Mouse (Mus musculus) neural tube, embryonic 15.5 days (tissue): ENCODE results near the gene Etv5. TPM values are rescaled to one million over a fixed set of nuclear protein-coding genes. Genes with fewer than 3 reads are reported as not detected.

ENCODE experiments used
- ATAC-seq: fragments of 200-750 bp; cut with Nextera tagmentation; 2 replicates; pipeline ENCODE4 v1.8.0; 2017; ENCODE audit warnings: mild to moderate bottlenecking, moderate TSS enrichment, moderate library complexity; ENCODE audit not compliant: low FRiP score
- H3K27ac ChIP-seq: fragments of 300-500 bp; sonication (generic); replicated peaks from 2 replicates; pipeline ENCODE4 v1.5.1; 2015; ENCODE audit warnings: mild to moderate bottlenecking, inconsistent platforms
- H3K27me3 ChIP-seq: fragments of 300-500 bp; sonication (generic); replicated peaks from 2 replicates; pipeline ENCODE4 v1.6.1; 2015; ENCODE audit warnings: inconsistent platforms
- H3K36me3 ChIP-seq: fragments of 300-500 bp; sonication (generic); 2 replicates; pipeline ENCODE4 v1.6.1; 2015; ENCODE audit warnings: inconsistent platforms
- H3K4me1 ChIP-seq: fragments of 300-500 bp; sonication (generic); 2 replicates; pipeline ENCODE4 v1.6.1; 2015; ENCODE audit warnings: inconsistent platforms
- H3K4me2 ChIP-seq: fragments of 300-500 bp; sonication (generic); 2 replicates; pipeline ENCODE4 v1.6.1; 2015; ENCODE audit warnings: inconsistent platforms, mild to moderate bottlenecking, moderate library complexity
- H3K4me3 ChIP-seq: fragments of 300-500 bp; sonication (generic); replicated peaks from 2 replicates; pipeline ENCODE4 v1.5.1; 2015; ENCODE audit warnings: mild to moderate bottlenecking, inconsistent platforms
- H3K9ac ChIP-seq: fragments of 300-500 bp; sonication (generic); replicated peaks from 2 replicates; pipeline ENCODE4 v1.6.1; 2015; ENCODE audit warnings: mild to moderate bottlenecking, inconsistent platforms
- H3K9me3 ChIP-seq: fragments of 300-500 bp; sonication (generic); replicated peaks from 2 replicates; pipeline ENCODE4 v1.6.1; 2016; ENCODE audit warnings: inconsistent platforms
- WGBS: fragments of 180-500 bp; shearing (Covaris S2); methylation state at CpG from one replicate; pipeline ENCODE4 v1.1.7; 2015; ENCODE audit warnings: mixed read lengths; 5-methylcytosine and 5-hydroxymethylcytosine counted together
- polyA plus RNA-seq: library from polyadenylated mRNA; unstranded; fragments of >200 nt; fragmentation: Nextera tagmentation; extraction: Ambion mirVana; gene quantifications from 2 replicates; pipeline ENCODE4 v1.2.1, GENCODE M21; 2015

Gene Etv5
- polyA plus RNA-seq, result 22.3 and 24.6 TPM in 2 replicates

GRCm38 (mm10) chr16:22439499-22440177 is at the start of gene Etv5:
Gene Etv5, minus strand, starts transcription at chr16:22439719.
- peak within 1 kb of the TSS; percentile 89 for H3K4me3 ChIP-seq
- ATAC-seq, result peak; percentile 97
- H3K36me3 ChIP-seq, result no peaks in the 10 kb centered on the region
- no peaks in the 10 kb centered on the region for H3K9me3 ChIP-seq
- H3K27ac ChIP-seq, result peak within 1 kb of the TSS; percentile 81
- peaks cover 48% of the 10 kb centered on the region for H3K27me3 ChIP-seq
- H3K9ac ChIP-seq, result peak within 1 kb of the TSS; percentile 70
- H3K4me1 ChIP-seq, result peaks cover 26% of the 10 kb centered on the region
- WGBS, result under 1% methylated on average over 62 of the region's 63 CpGs
- H3K4me2 ChIP-seq, result peak within 1 kb of the TSS; percentile 99

- no peak for ATAC-seq
Measured at GRCm38 (mm10) chr16:22483900-22484299, 44.4 kb upstream of the Etv5 start.

GRCm38 (mm10) chr16:22479322-22479721 is 39.8 kb upstream of the Etv5 start:
- Histone ChIP-seq H3K9me3 (no peaks in the 10 kb centered on the region), H3K27me3 (no peaks in the 10 kb centered on the region), H3K4me3 (no peak overlapping the region), H3K27ac (no peak overlapping the region), H3K36me3 (no peaks in the 10 kb centered on the region), H3K4me2 (no peak overlapping the region), H3K4me1 (no peaks in the 10 kb centered on the region), H3K9ac (no peak overlapping the region)
- 91% methylated on average over 8 of the region's 8 CpGs for WGBS
- ATAC-seq, result no peak

More at GRCm38 (mm10) chr16:22483900-22484299, 44.4 kb upstream of the Etv5 start:
- H3K4me3 ChIP-seq, result no peak overlapping the region
- 83% methylated on average over 1 of the region's 1 CpGs for WGBS
- H3K4me1 ChIP-seq, result no peaks in the 10 kb centered on the region
- no peaks in the 10 kb centered on the region for H3K36me3 ChIP-seq
- H3K27me3 ChIP-seq, result no peaks in the 10 kb centered on the region
- no peak overlapping the region for H3K4me2 ChIP-seq
- H3K27ac ChIP-seq, result no peak overlapping the region
- H3K9me3 ChIP-seq, result no peaks in the 10 kb centered on the region
- H3K9ac ChIP-seq, result no peak overlapping the region

- Histone ChIP-seq H3K9ac (no peak overlapping the region), H3K4me1 (no peaks in the 10 kb centered on the region), H3K9me3 (no peaks in the 10 kb centered on the region), H3K27me3 (no peaks in the 10 kb centered on the region), H3K4me2 (no peak overlapping the region), H3K36me3 (no peaks in the 10 kb centered on the region), H3K27ac (no peak overlapping the region), H3K4me3 (no peak overlapping the region)
- WGBS, result 83% methylated on average over 2 of the region's 2 CpGs
- no peak for ATAC-seq
Measured at GRCm38 (mm10) chr16:22471728-22472127, 32.2 kb upstream of the Etv5 start.

- no peaks in the 10 kb centered on the region for H3K36me3 ChIP-seq
- H3K27ac ChIP-seq, result no peak overlapping the region
- WGBS, result 88% methylated on average over 11 of the region's 11 CpGs
- no peak overlapping the region for H3K4me3 ChIP-seq
- no peak overlapping the region for H3K4me2 ChIP-seq
- ATAC-seq, result no peak
- no peaks in the 10 kb centered on the region for H3K27me3 ChIP-seq
- no peak overlapping the region for H3K9ac ChIP-seq
- H3K4me1 ChIP-seq, result no peaks in the 10 kb centered on the region
- H3K9me3 ChIP-seq, result no peaks in the 10 kb centered on the region
Measured at GRCm38 (mm10) chr16:22469385-22469784, 29.9 kb upstream of the Etv5 start.

- no peak overlapping the region for H3K9ac ChIP-seq
- no peak overlapping the region for H3K4me2 ChIP-seq
- H3K27me3 ChIP-seq, result no peaks in the 10 kb centered on the region
- H3K27ac ChIP-seq, result no peak overlapping the region
- H3K36me3 ChIP-seq, result no peaks in the 10 kb centered on the region
- no peaks in the 10 kb centered on the region for H3K9me3 ChIP-seq
- WGBS, result 96% methylated on average over 2 of the region's 2 CpGs
- H3K4me3 ChIP-seq, result no peak overlapping the region
- H3K4me1 ChIP-seq, result no peaks in the 10 kb centered on the region
- ATAC-seq, result no peak
Measured at GRCm38 (mm10) chr16:22467111-22467510, 27.6 kb upstream of the Etv5 start.

- H3K27me3 ChIP-seq, result no peaks in the 10 kb centered on the region
- 82% methylated on average over 11 of the region's 11 CpGs for WGBS
- no peak for ATAC-seq
Measured at GRCm38 (mm10) chr16:22466381-22466780, 26.9 kb upstream of the Etv5 start.

GRCm38 (mm10) chr16:22462220-22462619 is 22.7 kb upstream of the Etv5 start:
- WGBS, result 88% methylated on average over 3 of the region's 3 CpGs

More at GRCm38 (mm10) chr16:22466381-22466780, 26.9 kb upstream of the Etv5 start:
- Histone ChIP-seq H3K9ac (no peak overlapping the region), H3K4me1 (no peaks in the 10 kb centered on the region), H3K4me2 (no peak overlapping the region), H3K36me3 (no peaks in the 10 kb centered on the region), H3K4me3 (no peak overlapping the region), H3K27ac (no peak overlapping the region), H3K9me3 (no peaks in the 10 kb centered on the region)

GRCm38 (mm10) chr16:22461728-22462127 is 22.2 kb upstream of the Etv5 start:
- no peak for ATAC-seq

More at GRCm38 (mm10) chr16:22462220-22462619, 22.7 kb upstream of the Etv5 start:
- H3K9ac ChIP-seq, result no peak overlapping the region
- no peaks in the 10 kb centered on the region for H3K4me1 ChIP-seq
- H3K4me3 ChIP-seq, result no peak overlapping the region
- no peak for ATAC-seq
- H3K27me3 ChIP-seq, result no peaks in the 10 kb centered on the region
- H3K27ac ChIP-seq, result no peak overlapping the region
- H3K36me3 ChIP-seq, result no peaks in the 10 kb centered on the region
- no peak overlapping the region for H3K4me2 ChIP-seq
- H3K9me3 ChIP-seq, result no peaks in the 10 kb centered on the region

GRCm38 (mm10) chr16:22460960-22461359 is 21.4 kb upstream of the Etv5 start:
- no peak overlapping the region for H3K4me3 ChIP-seq
- H3K36me3 ChIP-seq, result no peaks in the 10 kb centered on the region
- H3K4me2 ChIP-seq, result no peak overlapping the region
- H3K27me3 ChIP-seq, result no peaks in the 10 kb centered on the region
- ATAC-seq, result no peak
- no peak overlapping the region for H3K9ac ChIP-seq
- H3K4me1 ChIP-seq, result no peaks in the 10 kb centered on the region
- WGBS, result 90% methylated on average over 1 of the region's 1 CpGs
- H3K9me3 ChIP-seq, result no peaks in the 10 kb centered on the region
- H3K27ac ChIP-seq, result no peak overlapping the region

More at GRCm38 (mm10) chr16:22461728-22462127, 22.2 kb upstream of the Etv5 start:
- Histone ChIP-seq H3K4me3 (no peak overlapping the region), H3K9me3 (no peaks in the 10 kb centered on the region), H3K27ac (no peak overlapping the region), H3K4me1 (no peaks in the 10 kb centered on the region), H3K27me3 (no peaks in the 10 kb centered on the region), H3K4me2 (no peak overlapping the region), H3K9ac (no peak overlapping the region), H3K36me3 (no peaks in the 10 kb centered on the region)
- WGBS, result 76% methylated on average over 6 of the region's 6 CpGs

GRCm38 (mm10) chr16:22452082-22452481 is 12.6 kb upstream of the Etv5 start:
- no peaks in the 10 kb centered on the region for H3K27me3 ChIP-seq
- H3K4me2 ChIP-seq, result no peak overlapping the region
- ATAC-seq, result no peak
- H3K4me1 ChIP-seq, result no peaks in the 10 kb centered on the region
- no peaks in the 10 kb centered on the region for H3K36me3 ChIP-seq
- H3K9me3 ChIP-seq, result no peaks in the 10 kb centered on the region
- WGBS, result 91% methylated on average over 9 of the region's 9 CpGs
- no peak overlapping the region for H3K27ac ChIP-seq
- H3K4me3 ChIP-seq, result no peak overlapping the region
- no peak overlapping the region for H3K9ac ChIP-seq

- H3K4me1 ChIP-seq, result no peaks in the 10 kb centered on the region
- no peak overlapping the region for H3K4me3 ChIP-seq
- peaks cover 2% of the 10 kb centered on the region; the same call in 1 of the 2 replicates for H3K27me3 ChIP-seq
- H3K36me3 ChIP-seq, result no peaks in the 10 kb centered on the region
- no peak overlapping the region for H3K9ac ChIP-seq
- no peak overlapping the region for H3K4me2 ChIP-seq
- 85% methylated on average over 6 of the region's 6 CpGs for WGBS
- ATAC-seq, result no peak
- no peaks in the 10 kb centered on the region for H3K9me3 ChIP-seq
- H3K27ac ChIP-seq, result no peak overlapping the region
Measured at GRCm38 (mm10) chr16:22448093-22448492, 8.6 kb upstream of the Etv5 start.
